Mouse (Mus musculus) kidney, adult 9 months (tissue): ENCODE data around the gene Gpr61.
A peak's percentile ranks its signal among the peaks of the same experiment; 100 is the strongest.

Experiments used
- DNase-seq: peaks from one replicate; pipeline ENCODE4 v3.0.0; 2022

The Gpr61 gene

DNA sequence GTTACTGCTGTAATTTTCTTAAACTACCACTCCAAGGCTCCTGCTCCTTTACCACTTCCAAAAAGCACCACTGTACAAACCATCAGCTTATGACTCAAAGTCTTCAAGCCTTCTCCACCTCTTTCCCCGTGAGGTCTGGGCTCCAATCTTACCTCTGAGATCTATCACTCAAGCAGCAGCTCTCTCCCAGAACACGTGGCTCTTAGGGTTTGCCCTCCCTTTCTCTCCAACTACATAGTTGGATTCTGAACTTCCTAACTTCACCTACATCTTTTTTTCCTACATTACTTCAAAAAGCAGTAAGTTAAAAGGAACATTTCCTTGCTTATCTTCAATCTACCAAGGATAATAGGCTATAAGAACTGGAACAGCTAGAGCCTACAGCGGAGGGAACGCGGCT, 26.2 kb downstream of the Gpr61 start:
- DNase-seq, result no peak

DNA sequence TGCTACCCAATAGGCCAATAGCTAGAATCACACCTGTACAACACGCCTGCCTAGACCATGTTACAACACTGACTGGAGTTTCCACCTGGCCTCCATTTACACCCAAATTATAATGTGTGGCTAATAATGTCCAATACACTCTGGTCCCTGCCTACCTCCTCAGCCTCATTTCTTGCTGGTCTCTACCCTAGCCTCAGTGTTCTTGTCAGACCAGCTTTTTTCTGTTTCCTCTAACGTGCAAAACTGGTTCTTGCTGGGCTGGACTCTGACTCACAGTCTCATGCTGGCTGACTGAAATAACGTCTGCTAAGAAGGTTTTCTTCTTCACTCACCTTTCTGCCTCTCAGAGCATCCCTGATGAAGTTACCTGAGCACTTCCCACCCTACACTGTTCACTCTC, 28.4 kb downstream of the Gpr61 start:
- DNase-seq, result no peak

DNA sequence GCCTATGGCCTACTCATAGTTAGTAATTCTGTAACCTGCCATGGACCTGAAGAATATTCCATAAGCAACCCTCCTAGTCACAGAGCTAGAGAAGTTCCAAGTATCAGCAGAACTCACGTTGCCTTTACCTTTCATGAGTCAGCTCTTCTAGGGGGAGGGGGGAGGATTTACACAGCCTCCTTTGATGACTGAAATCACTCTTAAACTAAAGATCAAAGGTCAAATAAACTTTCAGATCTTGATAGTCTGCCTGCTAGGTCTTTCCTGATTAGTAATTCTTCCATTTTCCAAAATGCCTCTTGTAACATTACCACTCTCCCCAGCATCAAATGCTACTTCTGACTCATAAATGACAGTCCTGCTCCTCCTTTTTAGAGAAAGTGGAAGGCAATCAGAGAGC, 30.6 kb downstream of the Gpr61 start:
- no peak for DNase-seq

DNA sequence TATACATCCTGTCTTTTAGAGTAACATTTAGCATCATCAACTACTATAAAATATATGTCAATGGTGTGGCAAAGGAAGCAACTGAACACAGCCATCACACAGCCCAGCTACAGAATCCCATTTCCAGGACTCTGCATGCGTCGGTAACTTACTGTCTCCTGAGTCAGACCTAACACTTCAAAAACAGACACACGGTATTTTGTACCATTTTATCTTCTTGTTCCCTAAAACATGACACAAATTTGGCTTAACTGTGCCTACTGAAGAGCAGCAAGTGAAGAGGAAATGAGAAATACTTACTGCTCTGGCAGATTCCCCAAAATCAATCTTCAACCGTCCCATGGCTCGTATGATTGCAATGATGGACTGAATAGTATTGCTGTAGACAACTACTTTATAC, 31.4 kb downstream of the Gpr61 start:
- no peak for DNase-seq

DNA sequence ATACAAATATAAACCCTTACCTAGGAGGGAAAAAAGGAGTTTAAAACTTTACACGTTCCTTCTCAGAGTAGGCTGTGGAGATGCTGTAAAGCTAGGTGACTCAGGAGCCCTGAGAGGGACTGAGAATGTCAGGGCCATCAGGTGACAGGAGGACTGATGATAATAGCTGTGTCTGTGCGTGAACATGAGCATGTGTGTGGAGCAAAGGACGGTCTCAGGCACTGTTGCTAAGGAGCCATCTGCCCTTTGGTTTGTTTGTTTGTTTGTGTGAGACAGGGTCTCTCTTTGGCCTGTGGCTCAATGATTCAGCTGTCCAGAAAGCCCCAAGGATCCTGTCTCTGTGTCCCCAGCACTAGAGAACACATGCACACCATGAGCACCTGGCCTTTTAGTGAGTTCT, 33.6 kb downstream of the Gpr61 start:
- no peak for DNase-seq

DNA sequence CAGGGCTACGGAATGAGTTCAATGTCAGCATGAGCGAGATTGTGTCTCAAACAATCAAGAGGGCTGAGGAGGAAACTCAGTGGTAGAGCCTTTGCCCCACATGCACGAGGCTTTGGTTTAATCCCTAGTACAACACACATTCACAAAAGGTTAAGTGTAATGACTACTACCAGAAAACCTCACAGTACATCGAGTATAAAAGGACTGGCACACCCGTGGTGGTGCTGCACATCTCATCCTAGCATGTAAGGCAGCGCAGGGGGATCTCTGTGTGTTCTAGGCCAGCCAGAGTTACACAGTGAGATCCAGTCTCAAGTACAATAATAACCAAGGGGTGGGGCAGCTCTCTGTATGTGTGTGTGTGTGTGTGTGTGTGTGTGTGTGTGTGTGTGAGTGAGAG, 37.2 kb downstream of the Gpr61 start:
- no peak for DNase-seq

DNA sequence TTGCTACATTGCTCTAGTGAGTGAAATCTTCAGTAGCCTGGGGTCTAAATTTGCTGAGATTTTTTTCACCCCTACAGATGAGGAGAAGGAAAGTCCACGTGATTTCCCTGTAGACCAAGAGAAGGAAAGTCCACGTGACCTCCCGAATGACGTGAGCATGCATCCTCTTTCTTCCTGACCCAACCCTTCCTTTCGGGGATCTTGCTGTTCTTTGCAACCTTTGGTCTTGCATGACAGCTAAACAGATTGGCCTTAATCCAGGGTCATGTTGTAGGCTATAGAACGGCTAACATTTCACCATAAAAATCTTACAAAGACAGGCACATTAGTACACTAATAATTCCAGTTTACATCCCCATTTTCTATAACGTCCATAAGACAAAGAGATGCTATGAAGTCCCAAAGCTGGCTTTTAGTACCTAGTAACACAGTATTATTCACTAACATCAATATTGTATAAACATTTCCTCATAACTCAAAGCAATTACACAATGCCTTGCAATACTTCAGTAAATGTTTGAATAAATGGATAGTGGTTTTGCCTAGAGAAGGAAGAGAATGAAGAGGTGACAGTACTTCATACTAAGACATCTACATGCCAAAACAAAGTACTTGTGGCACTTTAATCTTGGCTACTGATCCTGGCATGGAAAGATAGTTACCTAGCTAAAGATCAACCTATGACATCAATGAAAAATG, 40.9 kb downstream of the Gpr61 start:
- peak; percentile 23 for DNase-seq

DNA sequence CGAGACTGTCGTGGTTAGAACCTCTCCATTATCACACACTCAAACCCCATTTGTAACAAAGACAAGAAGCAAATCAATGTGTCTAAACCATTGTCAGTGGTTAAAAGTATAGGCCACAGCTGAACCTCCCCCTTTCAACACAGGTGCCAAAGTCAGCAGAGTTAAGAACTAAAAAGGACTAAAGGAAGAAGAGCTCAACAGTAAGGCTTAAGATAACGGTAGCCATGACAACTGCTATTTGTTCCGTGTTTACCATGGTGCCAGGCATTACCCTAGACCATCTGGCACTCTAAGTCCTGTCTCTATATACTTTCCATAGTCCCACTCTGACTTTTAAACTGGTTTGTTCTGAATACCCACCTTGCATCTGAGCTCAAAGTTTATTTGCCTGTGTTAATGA, 42.0 kb downstream of the Gpr61 start:
- DNase-seq, result no peak

DNA sequence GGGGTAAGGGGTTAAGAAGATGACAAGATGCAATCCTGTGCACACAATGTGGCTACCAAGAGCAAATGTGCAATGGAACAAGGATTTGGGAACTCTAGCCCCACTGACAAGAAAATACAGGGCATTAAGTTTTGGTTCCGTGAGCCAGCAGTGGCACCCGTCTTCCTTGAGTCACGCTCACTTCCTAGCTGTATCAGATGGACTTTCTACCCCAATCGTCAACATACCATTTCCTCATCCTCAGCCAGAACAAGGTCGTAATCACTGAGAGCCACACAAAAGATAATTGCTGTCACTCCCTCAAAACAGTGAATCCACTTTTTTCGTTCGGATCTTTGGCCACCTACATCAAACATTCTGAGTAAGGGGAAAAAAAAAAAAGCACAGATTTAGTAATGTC, 42.4 kb downstream of the Gpr61 start:
- DNase-seq, result no peak

DNA sequence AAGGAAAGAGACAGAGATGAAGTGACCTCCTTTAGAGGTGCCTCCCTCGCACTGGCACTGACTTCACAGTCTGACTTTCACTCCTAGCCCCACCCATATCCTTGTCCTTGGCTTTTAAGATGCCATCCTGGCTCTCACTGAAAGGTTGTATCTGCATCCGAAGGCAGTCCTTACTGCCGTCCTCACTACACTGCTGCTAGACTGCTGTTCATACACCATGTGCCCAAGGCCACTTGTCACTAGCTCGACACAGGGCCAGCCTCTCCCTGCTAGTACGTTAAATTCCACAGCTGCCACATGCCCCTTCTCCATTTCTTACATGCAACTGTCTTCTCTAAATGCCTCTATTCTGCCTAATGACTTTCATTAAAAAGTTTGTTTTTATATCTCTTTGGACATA, 43.4 kb downstream of the Gpr61 start:
- no peak for DNase-seq

DNA sequence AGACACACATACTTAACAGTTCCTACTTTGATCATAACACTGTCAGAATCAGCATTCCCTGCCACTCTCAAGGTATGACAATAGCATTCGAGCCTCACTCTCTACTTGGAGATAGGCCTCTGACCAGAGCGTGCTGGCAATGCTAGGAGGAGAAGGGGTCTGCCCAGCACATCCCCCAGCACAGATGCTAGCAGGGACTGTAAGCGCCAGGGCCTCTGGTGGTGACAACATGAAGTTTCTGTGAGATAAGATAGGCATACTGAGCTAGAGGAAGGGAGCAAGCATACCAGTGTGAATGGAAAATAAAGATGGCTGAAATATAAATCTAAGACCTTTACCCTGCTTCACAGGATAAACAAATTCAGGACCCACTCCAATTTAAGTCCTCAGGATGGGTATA, 49.4 kb downstream of the Gpr61 start:
- no peak for DNase-seq

DNA sequence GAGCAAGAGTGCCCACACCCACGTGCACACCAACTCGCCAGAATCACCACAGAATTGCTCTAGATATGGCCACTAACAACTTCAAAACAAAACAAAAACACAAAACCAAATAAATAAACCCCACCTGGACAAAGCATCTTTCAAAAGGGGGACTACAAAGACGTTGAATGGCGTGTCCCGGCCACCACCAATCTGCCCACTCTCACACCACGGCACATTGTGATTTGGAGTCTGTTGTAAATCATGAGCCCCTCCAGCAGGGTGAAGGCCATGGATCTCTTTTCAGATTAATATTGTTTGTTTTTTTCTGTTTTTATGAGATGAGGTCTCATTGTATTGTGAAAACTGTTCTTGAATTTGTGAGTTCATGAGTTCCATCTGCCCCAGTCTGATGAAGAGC, 52.6 kb downstream of the Gpr61 start:
- no peak for DNase-seq

DNA sequence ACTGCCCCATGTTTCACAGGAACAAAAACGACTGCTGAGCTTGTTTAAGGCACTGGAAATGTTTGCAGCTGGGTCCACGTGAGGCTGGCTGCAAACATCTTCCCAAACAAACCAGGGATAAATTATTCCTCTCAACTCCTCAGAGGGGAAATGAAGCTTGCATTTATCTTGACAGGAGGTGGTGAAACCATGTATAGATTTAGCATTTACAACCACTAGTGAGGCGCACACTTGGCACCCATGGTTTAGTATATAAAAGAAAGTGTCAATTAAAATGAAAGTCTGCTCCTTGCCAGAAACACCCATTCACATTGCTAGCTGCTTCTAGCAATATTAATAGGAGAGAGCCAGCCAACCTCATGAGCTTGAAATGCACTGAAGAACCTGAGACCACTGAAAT, 53.1 kb downstream of the Gpr61 start:
- no peak for DNase-seq
